Mouse (Mus musculus): ENCODE data around the gene St6galnac3. TPM values are rescaled to one million over a fixed set of nuclear protein-coding genes. Genes with fewer than 3 reads are reported as not detected.

Gene St6galnac3
- polyA plus RNA-seq, 1 experiment = 2.3 TPM

GRCm38 (mm10) chr3:153222611-153223402, 502.2 kb downstream of the St6galnac3 start:
- no peak for DNase-seq (ENCODE audit: low read depth)

GRCm38 (mm10) chr3:153219391-153219790, 505.6 kb downstream of the St6galnac3 start:
- DNase-seq (ENCODE audit: low read depth) = no peak

GRCm38 (mm10) chr3:153208186-153208585, 516.8 kb downstream of the St6galnac3 start:
- no peak for DNase-seq (ENCODE audit: low read depth)

- DNase-seq (ENCODE audit: low read depth) = no peak
These were observed 520.9 kb downstream of the St6galnac3 start for GRCm38 (mm10) chr3:153204046-153204445.

- no peak for DNase-seq (ENCODE audit: low read depth)
These were observed 523.1 kb downstream of the St6galnac3 start for GRCm38 (mm10) chr3:153201835-153202234.

GRCm38 (mm10) chr3:153200801-153201200, 524.2 kb downstream of the St6galnac3 start:
- DNase-seq (ENCODE audit: low read depth) = no peak

- no peak for DNase-seq (ENCODE audit: low read depth)
These were observed 524.9 kb downstream of the St6galnac3 start for GRCm38 (mm10) chr3:153200076-153200475.

- no peak for DNase-seq (ENCODE audit: low read depth)
These were observed 525.7 kb downstream of the St6galnac3 start for GRCm38 (mm10) chr3:153199251-153199650.

GRCm38 (mm10) chr3:153198514-153198913, 526.5 kb downstream of the St6galnac3 start:
- no peak for DNase-seq (ENCODE audit: low read depth)

GRCm38 (mm10) chr3:153193025-153193424, 531.9 kb downstream of the St6galnac3 start:
- no peak for DNase-seq (ENCODE audit: low read depth)

- DNase-seq (ENCODE audit: low read depth) = no peak
These were observed 534.2 kb downstream of the St6galnac3 start for GRCm38 (mm10) chr3:153190742-153191141.

- no peak for DNase-seq (ENCODE audit: low read depth)
These were observed 535.1 kb downstream of the St6galnac3 start for GRCm38 (mm10) chr3:153189685-153190467.

- DNase-seq (ENCODE audit: low read depth) = no peak
These were observed 536.8 kb downstream of the St6galnac3 start for GRCm38 (mm10) chr3:153188224-153188623.

- no peak for DNase-seq (ENCODE audit: low read depth)
These were observed 539.9 kb downstream of the St6galnac3 start for GRCm38 (mm10) chr3:153185117-153185516.

GRCm38 (mm10) chr3:153181242-153181641, 543.7 kb downstream of the St6galnac3 start:
- no peak for DNase-seq (ENCODE audit: low read depth)

GRCm38 (mm10) chr3:153176749-153177148, 548.2 kb downstream of the St6galnac3 start:
- no peak for DNase-seq (ENCODE audit: low read depth)

GRCm38 (mm10) chr3:153176325-153176724, 548.6 kb downstream of the St6galnac3 start:
- no peak for DNase-seq (ENCODE audit: low read depth)

GRCm38 (mm10) chr3:153174336-153175033, 550.5 kb downstream of the St6galnac3 start:
- no peak for DNase-seq (ENCODE audit: low read depth)

- no peak for DNase-seq (ENCODE audit: low read depth)
These were observed 551.4 kb downstream of the St6galnac3 start for GRCm38 (mm10) chr3:153173567-153173966.

GRCm38 (mm10) chr3:153170146-153170545, 554.8 kb downstream of the St6galnac3 start:
- DNase-seq (ENCODE audit: low read depth) = no peak

GRCm38 (mm10) chr3:153169744-153170143, 555.2 kb downstream of the St6galnac3 start:
- no peak for DNase-seq (ENCODE audit: low read depth)

- DNase-seq (ENCODE audit: low read depth) = no peak
These were observed 563.3 kb downstream of the St6galnac3 start for GRCm38 (mm10) chr3:153161676-153162075.
